Mouse (Mus musculus) layer of hippocampus, postnatal 36 days (tissue): ENCODE data around the gene Wdr25. TPM values are rescaled to one million over a fixed set of nuclear protein-coding genes. Genes with fewer than 3 reads are reported as not detected.

Experiments used
- DNase-seq, 2 experiments: peaks; one replicate each; pipeline ENCODE4 v3.0.0; 2022
- total RNA-seq, 2 experiments: library from RNA; stranded (reverse); gene quantifications; 2 replicates each; pipeline ENCODE4 v1.2.3; 2021

The Wdr25 gene
- total RNA-seq, 2 experiments from 2014 or later: 13.0 to 14.6 TPM

GRCm38 (mm10) chr12:108938844-108939243 lies 45.4 kb downstream of the Wdr25 start:
- no peak for DNase-seq

- no peak for DNase-seq
These were observed 45.9 kb downstream of the Wdr25 start for GRCm38 (mm10) chr12:108939317-108939716.

- no peak for DNase-seq
These were observed 46.8 kb downstream of the Wdr25 start for GRCm38 (mm10) chr12:108940255-108940654.

- DNase-seq: no peak
These were observed 47.9 kb downstream of the Wdr25 start for GRCm38 (mm10) chr12:108941282-108941681.

GRCm38 (mm10) chr12:108942203-108942923 lies 48.9 kb downstream of the Wdr25 start:
- no peak for DNase-seq

- no peak for DNase-seq
These were observed 59.6 kb downstream of the Wdr25 start for GRCm38 (mm10) chr12:108953011-108953550.

GRCm38 (mm10) chr12:108953838-108954237 lies 60.4 kb downstream of the Wdr25 start:
- no peak for DNase-seq

- DNase-seq: no peak
These were observed 61.0 kb downstream of the Wdr25 start for GRCm38 (mm10) chr12:108954456-108954855.

GRCm38 (mm10) chr12:108958483-108958882 lies 65.1 kb downstream of the Wdr25 start:
- no peak for DNase-seq

GRCm38 (mm10) chr12:108958991-108959638 lies 65.7 kb downstream of the Wdr25 start:
- DNase-seq: no peak

GRCm38 (mm10) chr12:108959639-108960219 lies 66.3 kb downstream of the Wdr25 start:
- no peak for DNase-seq

GRCm38 (mm10) chr12:108960225-108960624 lies 66.8 kb downstream of the Wdr25 start:
- DNase-seq: no peak

- DNase-seq: no peak
These were observed 74.2 kb downstream of the Wdr25 start for GRCm38 (mm10) chr12:108967631-108968030.

GRCm38 (mm10) chr12:108968031-108968430 lies 74.6 kb downstream of the Wdr25 start:
- DNase-seq: peak in 1 of 2 experiments; percentile 30

GRCm38 (mm10) chr12:108971446-108971845 lies 78.0 kb downstream of the Wdr25 start:
- DNase-seq: no peak

GRCm38 (mm10) chr12:108972234-108972633 lies 78.8 kb downstream of the Wdr25 start:
- no peak for DNase-seq

- no peak for DNase-seq
These were observed 86.5 kb downstream of the Wdr25 start for GRCm38 (mm10) chr12:108979977-108980376.

GRCm38 (mm10) chr12:108981941-108982683 lies 88.7 kb downstream of the Wdr25 start:
- DNase-seq: no peak

GRCm38 (mm10) chr12:108982684-108982960 lies 89.2 kb downstream of the Wdr25 start:
- DNase-seq: no peak

GRCm38 (mm10) chr12:108983496-108983895 lies 90.1 kb downstream of the Wdr25 start:
- no peak for DNase-seq

GRCm38 (mm10) chr12:108984471-108984870 lies 91.0 kb downstream of the Wdr25 start:
- DNase-seq: no peak

GRCm38 (mm10) chr12:108985025-108985424 lies 91.6 kb downstream of the Wdr25 start:
- no peak for DNase-seq

GRCm38 (mm10) chr12:108987448-108987847 lies 94.0 kb downstream of the Wdr25 start:
- no peak for DNase-seq
